Mouse (Mus musculus) CH12.LX (cell line): ENCODE results near the gene Pilrb1. TPM values are rescaled to one million over a fixed set of nuclear protein-coding genes. Genes with fewer than 3 reads are reported as not detected.

Experiments
- DNase-seq: peaks from one replicate; pipeline ENCODE4 v3.0.0-alpha.2; 2013; ENCODE audit errors: extremely low read depth
- H3K27ac ChIP-seq: 2 replicates; pipeline ENCODE4 v1.5.1; 2012; ENCODE audit warnings: low read depth, mild to moderate bottlenecking, control low read depth, moderate library complexity; ENCODE audit not compliant: insufficient read depth
- H3K27me3 ChIP-seq: replicated peaks from 2 replicates; pipeline ENCODE3; 2012; ENCODE audit warnings: inconsistent platforms
- H3K36me3 ChIP-seq, 2 experiments: replicated peaks in 1 of 2; 2 replicates each; pipeline versions ENCODE3 to v1.6.1; 2012; ENCODE audit warnings: inconsistent platforms in 1 of 2, low read length in 1 of 2, mild to moderate bottlenecking in 1 of 2, mixed read lengths in 1 of 2, moderate library complexity in 1 of 2; ENCODE audit not compliant: control insufficient read depth in 1 of 2, insufficient read depth in 1 of 2
- H3K4me1 ChIP-seq, 2 experiments: 2 replicates each; pipeline ENCODE4 v1.6.1; 2012; ENCODE audit warnings: inconsistent platforms in 1 of 2, moderate library complexity in 1 of 2; ENCODE audit not compliant: insufficient read depth in 2 of 2, control insufficient read depth in 1 of 2
- H3K4me2 ChIP-seq: 2 replicates; pipeline ENCODE4 v1.6.1; 2012; ENCODE audit warnings: low read depth, mild to moderate bottlenecking, control low read depth; ENCODE audit not compliant: poor library complexity, insufficient read depth, severe bottlenecking
- H3K4me3 ChIP-seq, 3 experiments: fragments of 150-350 bp in 1 of 3; sonication (generic) in 1 of 3; replicated peaks in 1 of 3; 2 replicates each; pipeline versions ENCODE3 to v1.5.1; 2011 to 2012; ENCODE audit warnings: low read depth in 2 of 3, low read length in 2 of 3, mild to moderate bottlenecking in 2 of 3, moderate library complexity in 2 of 3, control low read depth in 1 of 3, improper control_type of control experiment in 1 of 3, inconsistent platforms in 1 of 3, mixed read lengths in 1 of 3; ENCODE audit not compliant: poor library complexity in 1 of 3
- H3K79me2 ChIP-seq: replicated peaks from 2 replicates; pipeline ENCODE4 v1.6.1; 2012; ENCODE audit warnings: mild to moderate bottlenecking, moderate library complexity; ENCODE audit not compliant: control insufficient read depth, poor library complexity, insufficient read depth, severe bottlenecking; ENCODE audit errors: extremely low read depth
- H3K9ac ChIP-seq: 2 replicates; pipeline ENCODE4 v1.6.1; 2012; ENCODE audit warnings: low read depth, mild to moderate bottlenecking, control low read depth, moderate library complexity; ENCODE audit not compliant: insufficient read depth
- H3K9me3 ChIP-seq: replicated peaks from 2 replicates; pipeline ENCODE3; 2012; ENCODE audit warnings: low read length, inconsistent platforms, mixed read lengths
- BHLHE40 ChIP-seq: IDR thresholded peaks from 2 replicates; pipeline ENCODE4 v1.6.1; 2011; ENCODE audit warnings: mild to moderate bottlenecking, low read depth, low read length, improper control_type of control experiment
- CHD1 ChIP-seq: IDR thresholded peaks from 2 replicates; pipeline ENCODE4 v1.6.1; 2012; ENCODE audit warnings: low read depth, low read length, improper control_type of control experiment, inconsistent platforms
- CHD2 ChIP-seq: IDR thresholded peaks from 2 replicates; pipeline ENCODE4 v1.6.1; 2011; ENCODE audit warnings: low read length, improper control_type of control experiment
- CTCF ChIP-seq, 2 experiments: IDR thresholded peaks in 1 of 2; conservative IDR thresholded peaks in 1 of 2; 2 replicates each; pipeline ENCODE4 v1.5.1; 2011 to 2012; ENCODE audit warnings: low read depth in 2 of 2, low read length in 2 of 2, improper control_type of control experiment in 1 of 2, inconsistent platforms in 1 of 2, mild to moderate bottlenecking in 1 of 2, moderate library complexity in 1 of 2
- E2F4 ChIP-seq: IDR thresholded peaks from 2 replicates; pipeline ENCODE4 v1.6.1; 2011; ENCODE audit warnings: low read depth, low read length, improper control_type of control experiment; ENCODE audit not compliant: insufficient replicate concordance
- EP300 ChIP-seq: IDR thresholded peaks from 2 replicates; pipeline ENCODE4 v1.6.1; 2011; ENCODE audit warnings: low read length, improper control_type of control experiment
- IRF4 ChIP-seq: IDR thresholded peaks from 2 replicates; pipeline ENCODE4 v1.6.1; 2014; ENCODE audit warnings: low read depth, mild to moderate bottlenecking, inconsistent platforms, low read length, improper control_type of control experiment
- MAFK ChIP-seq: IDR thresholded peaks from 2 replicates; pipeline ENCODE4 v1.6.1; 2011; ENCODE audit warnings: low read length, improper control_type of control experiment; ENCODE audit not compliant: insufficient replicate concordance
- MAX ChIP-seq: IDR thresholded peaks from 2 replicates; pipeline ENCODE4 v1.6.1; 2011; ENCODE audit warnings: low read length, improper control_type of control experiment
- MAZ ChIP-seq: IDR thresholded peaks from 2 replicates; pipeline ENCODE4 v1.6.1; 2012; ENCODE audit warnings: low read depth, mild to moderate bottlenecking, inconsistent platforms, low read length, improper control_type of control experiment, moderate library complexity
- MYC ChIP-seq: IDR thresholded peaks from 2 replicates; pipeline ENCODE4 v1.6.1; 2011; ENCODE audit warnings: low read depth, mild to moderate bottlenecking, improper control_type of control experiment, low read length
- NRF1 ChIP-seq: IDR thresholded peaks from 2 replicates; pipeline ENCODE4 v1.6.1; 2014; ENCODE audit warnings: low read depth, mild to moderate bottlenecking, inconsistent platforms, low read length, improper control_type of control experiment, moderate library complexity
- POLR2AphosphoS2 ChIP-seq: IDR thresholded peaks from 2 replicates; pipeline ENCODE4 v1.6.1; 2011; ENCODE audit warnings: low read depth, low read length, improper control_type of control experiment
- RAD21 ChIP-seq: IDR thresholded peaks from 2 replicates; pipeline ENCODE4 v1.6.1; 2011; ENCODE audit warnings: low read depth, mild to moderate bottlenecking, low read length, improper control_type of control experiment, moderate library complexity
- SIN3A ChIP-seq: IDR thresholded peaks from 2 replicates; pipeline ENCODE4 v1.6.1; 2012; ENCODE audit warnings: low read length, improper control_type of control experiment, inconsistent platforms
- SMC3 ChIP-seq: IDR thresholded peaks from 2 replicates; pipeline ENCODE4 v1.6.1; 2011; ENCODE audit warnings: low read depth, low read length, improper control_type of control experiment
- USF1 ChIP-seq: IDR thresholded peaks from 2 replicates; pipeline ENCODE4 v1.6.1; 2014; ENCODE audit warnings: low read depth, mild to moderate bottlenecking, inconsistent platforms, low read length, improper control_type of control experiment
- ZKSCAN1 ChIP-seq: IDR thresholded peaks from 2 replicates; pipeline ENCODE4 v1.6.1; 2012; ENCODE audit warnings: low read depth, inconsistent platforms, low read length, improper control_type of control experiment, borderline replicate concordance
- dilution Hi-C: fragments of 300-500 bp; cut with MboI; formaldehyde crosslinking; loops from 2 replicates; pipeline ENCODE4 v1.14.3; 2020; ENCODE audit warnings: low sequenced_read_pairs; ENCODE audit not compliant: extremely low pct_unique_long_range_greater_than_20kb, extremely low pct_ligation_motif_present
- in situ Hi-C: fragments of 300-500 bp; cut with MboI; formaldehyde crosslinking; loops from 3 replicates; pipeline ENCODE4 v1.14.3; 2019; ENCODE audit warnings: low sequenced_read_pairs, low pct_ligation_motif_present, low pct_unique_long_range_greater_than_20kb, mixed read lengths
- polyA plus RNA-seq: library from polyadenylated mRNA; unstranded; fragments of >175 nt; gene quantifications from 2 replicates; pipeline ENCODE4 v1.2.1, GENCODE M21; 2012; ENCODE audit warnings: low read depth; ENCODE audit not compliant: insufficient read length
- total RNA-seq, 2 experiments: library from RNA; depleted of rRNA; stranded (reverse); fragments of 300-350 nt in 1 of 2; fragments of >200 nt in 1 of 2; gene quantifications; 2 replicates each; pipeline ENCODE4 v1.2.3; 2012 to 2014

Gene Pilrb1
- total and polyA plus RNA-seq, 3 experiments = not detected

- dilution Hi-C loops = no loop called here
- no peak overlapping the region for H3K9ac ChIP-seq
- H3K9me3 ChIP-seq = no peaks in the 10 kb centered on the region
- H3K4me2 ChIP-seq = no peak overlapping the region
- no peaks in the 10 kb centered on the region for H3K79me2 ChIP-seq
- no peak overlapping the region for H3K27ac ChIP-seq
- TF ChIP-seq USF1 (no peak), MAX (no peak), E2F4 (no peak), CHD2 (no peak), EP300 (no peak), MAFK (no peak), NRF1 (no peak), CHD1 (no peak), IRF4 (no peak), MAZ (no peak), CTCF (conservative IDR thresholded peaks at IDR 0.05 in 1 of 2, IDR thresholded peaks at IDR 0.05 in 1 of 2; ENCODE audit: low read depth in 2 of 2, low read length in 2 of 2) (no peak), SIN3A (no peak)
- in situ Hi-C loops = no loop called here
- no peak for DNase-seq
- no peaks in the 10 kb centered on the region for H3K36me3 ChIP-seq
- no peak overlapping the region for H3K4me3 ChIP-seq
- H3K27me3 ChIP-seq = peaks cover 23% of the 10 kb centered on the region
- H3K4me1 ChIP-seq = peaks cover 0 to 7% of the 10 kb centered on the region in 2 experiments; a peak in 1 of 4 replicates
Measured at GRCm38 (mm10) chr5:137887666-137888065, 29.8 kb upstream of the Pilrb1 start.

- peaks cover 0 to 7% of the 10 kb centered on the region in 2 experiments; a peak in 1 of 4 replicates for H3K4me1 ChIP-seq
- H3K79me2 ChIP-seq = no peaks in the 10 kb centered on the region
- in situ Hi-C loops = no loop called here
- H3K4me3 ChIP-seq = no peak overlapping the region
- H3K9me3 ChIP-seq = no peaks in the 10 kb centered on the region
- H3K9ac ChIP-seq = no peak overlapping the region
- peaks cover 22% of the 10 kb centered on the region for H3K27me3 ChIP-seq
- peak; percentile 74 for TF ChIP-seq BHLHE40
- peak; percentile 87 for TF ChIP-seq MYC
- no peak for TF ChIP-seq ZKSCAN1
- peak; percentile 93 for TF ChIP-seq MAX
- TF ChIP-seq POLR2AphosphoS2 = no peak
- peak; percentile 75 for TF ChIP-seq SMC3
- peak; percentile 52 to 83 for TF ChIP-seq CTCF (conservative IDR thresholded peaks at IDR 0.05 in 1 of 2, IDR thresholded peaks at IDR 0.05 in 1 of 2; ENCODE audit: low read depth in 2 of 2, low read length in 2 of 2)
- peak; percentile 77 for TF ChIP-seq RAD21
- 0 out of 2 replicates have a peak, but pooled peaks have one; percentile 46 for TF ChIP-seq MAFK
- H3K4me2 ChIP-seq = no peak overlapping the region
- no peak overlapping the region for H3K27ac ChIP-seq
- DNase-seq = peak; percentile 73
- H3K36me3 ChIP-seq = no peaks in the 10 kb centered on the region
- dilution Hi-C loops = no loop called here
Measured at GRCm38 (mm10) chr5:137885894-137886293, 28.0 kb upstream of the Pilrb1 start.
